Mouse (Mus musculus) G1E (cell line): ENCODE measurements around the gene Nisch. TPM values are rescaled to one million over a fixed set of nuclear protein-coding genes. Genes with fewer than 3 reads are reported as not detected.

ENCODE experiments used
- ATAC-seq: 2 replicates; pipeline ENCODE4 v1.8.0; 2016; ENCODE audit warnings: mild to moderate bottlenecking; ENCODE audit not compliant: insufficient number of reproducible peaks, poor library complexity, low FRiP score, severe bottlenecking; ENCODE audit errors: extremely low read depth
- DNase-seq: peaks from one replicate; pipeline ENCODE4 v3.0.0; 2012; ENCODE audit warnings: low spot score
- H3K27me3 ChIP-seq: 2 replicates; pipeline ENCODE4 v1.6.1; 2012; ENCODE audit warnings: mild to moderate bottlenecking, low read length, inconsistent platforms; ENCODE audit not compliant: insufficient read depth
- H3K36me3 ChIP-seq: replicated peaks from 2 replicates; pipeline ENCODE3; 2012; ENCODE audit warnings: mild to moderate bottlenecking, inconsistent platforms
- H3K4me1 ChIP-seq: 2 replicates; pipeline ENCODE4 v1.6.1; 2012; ENCODE audit warnings: low read depth, low read length, inconsistent platforms, mixed read lengths; ENCODE audit not compliant: insufficient read depth
- H3K4me3 ChIP-seq: 2 replicates; pipeline ENCODE4 v1.5.1; 2012; ENCODE audit warnings: low read depth, mild to moderate bottlenecking, inconsistent platforms, low read length, moderate library complexity, mixed read lengths
- H3K9me3 ChIP-seq: replicated peaks from 2 replicates; pipeline ENCODE4 v1.6.1; 2012; ENCODE audit warnings: inconsistent platforms
- CTCF ChIP-seq: IDR thresholded peaks from 2 replicates; pipeline ENCODE4 v1.5.1; 2012; ENCODE audit warnings: low read depth, low read length, inconsistent platforms, mixed read lengths
- GATA1 ChIP-seq: IDR thresholded peaks from 2 replicates; pipeline ENCODE4 v1.6.1; 2012; ENCODE audit warnings: borderline replicate concordance, low read length, inconsistent platforms, mixed read lengths
- GATA2 ChIP-seq: IDR thresholded peaks from 2 replicates; pipeline ENCODE4 v1.6.1; 2012; ENCODE audit warnings: low read depth, low read length, inconsistent platforms, borderline replicate concordance
- POLR2AphosphoS5 ChIP-seq: IDR thresholded peaks from 2 replicates; pipeline ENCODE4 v1.6.1; 2012; ENCODE audit warnings: low read depth, low read length, inconsistent platforms; ENCODE audit not compliant: insufficient replicate concordance
- TAL1 ChIP-seq: conservative IDR thresholded peaks from 2 replicates; pipeline ENCODE4 v1.6.1; 2012; ENCODE audit warnings: low read depth, low read length, inconsistent platforms, mixed read lengths
- polyA plus RNA-seq: library from polyadenylated mRNA; stranded (reverse); fragments of >175 nt; gene quantifications from 2 replicates; pipeline ENCODE4 v1.2.3, GENCODE M21; 2012
- total RNA-seq, 2 experiments: library from RNA; stranded (forward) in 1 of 2; stranded (reverse) in 1 of 2; fragments of 200-1000 nt in 1 of 2; fragments of >200 nt in 1 of 2; fragmentation: Nextera tagmentation in 1 of 2; gene quantifications; 2 replicates each; pipeline ENCODE4 v1.2.3; 2014 to 2017

The Nisch gene
- total and polyA plus RNA-seq, 3 experiments, result 83.8 to 312 (median 201) TPM

- no peaks in the 10 kb centered on the region for H3K9me3 ChIP-seq
- peaks cover 8% of the 10 kb centered on the region for H3K36me3 ChIP-seq
- ATAC-seq (no peak), DNase-seq (no peak)
- no peak overlapping the region for H3K4me3 ChIP-seq
- peaks cover 7% of the 10 kb centered on the region for H3K4me1 ChIP-seq
- peaks cover 29% of the 10 kb centered on the region for H3K27me3 ChIP-seq
- TF ChIP-seq TAL1 (no peak), POLR2AphosphoS5 (no peak), CTCF (no peak), GATA1 (no peak), GATA2 (no peak)
Observed at GRCm38 (mm10) chr14:31237101-31237882, 20.5 kb upstream of the Nisch start.

- Histone ChIP-seq H3K4me1 (peaks cover 7% of the 10 kb centered on the region), H3K9me3 (no peaks in the 10 kb centered on the region), H3K36me3 (peaks cover 3% of the 10 kb centered on the region), H3K4me3 (no peak overlapping the region), H3K27me3 (peaks cover 58% of the 10 kb centered on the region)
- DNase-seq (peak; percentile 49), ATAC-seq (peak; percentile 22)
- TF ChIP-seq CTCF (peak; percentile 76), GATA1 (no peak), GATA2 (no peak)
Observed at GRCm38 (mm10) chr14:31233996-31234591, 17.3 kb upstream of the Nisch start.

- TF ChIP-seq GATA1 (no peak), POLR2AphosphoS5 (no peak), GATA2 (no peak), CTCF (no peak)
- no peak for ATAC-seq
Observed at GRCm38 (mm10) chr14:31233070-31233995, 16.6 kb upstream of the Nisch start.

GRCm38 (mm10) chr14:31232404-31233069 lies 15.8 kb upstream of the Nisch start:
- no peak for ATAC-seq
- H3K9me3 ChIP-seq, result no peaks in the 10 kb centered on the region
- no peak for DNase-seq
- peaks cover 11% of the 10 kb centered on the region for H3K4me1 ChIP-seq
- no peaks in the 10 kb centered on the region for H3K36me3 ChIP-seq
- no peak overlapping the region for H3K4me3 ChIP-seq
- peaks cover 74% of the 10 kb centered on the region for H3K27me3 ChIP-seq
- TF ChIP-seq TAL1 (no peak), GATA2 (no peak), GATA1 (no peak), POLR2AphosphoS5 (no peak), CTCF (no peak)

More at GRCm38 (mm10) chr14:31233070-31233995, 16.6 kb upstream of the Nisch start:
- Histone ChIP-seq H3K36me3 (no peaks in the 10 kb centered on the region), H3K4me1 (peaks cover 11% of the 10 kb centered on the region), H3K9me3 (no peaks in the 10 kb centered on the region), H3K4me3 (no peak overlapping the region), H3K27me3 (peaks cover 66% of the 10 kb centered on the region)
- no peak for DNase-seq

GRCm38 (mm10) chr14:31230442-31230841 lies 13.7 kb upstream of the Nisch start:
- ATAC-seq (no peak), DNase-seq (no peak)
- H3K9me3 ChIP-seq, result no peaks in the 10 kb centered on the region
- H3K4me3 ChIP-seq, result no peak overlapping the region
- peaks cover 89% of the 10 kb centered on the region for H3K27me3 ChIP-seq
- peaks cover 11% of the 10 kb centered on the region for H3K4me1 ChIP-seq
- no peak for TF ChIP-seq GATA1
- no peak for TF ChIP-seq TAL1
- TF ChIP-seq CTCF, result no peak
- no peak for TF ChIP-seq POLR2AphosphoS5
- TF ChIP-seq GATA2, result no peak
- no peaks in the 10 kb centered on the region for H3K36me3 ChIP-seq
